Mouse (Mus musculus) olfactory bulb, adult 2 months (tissue): ENCODE results near the gene B4galt3. TPM values are rescaled to one million over a fixed set of nuclear protein-coding genes. Genes with fewer than 3 reads are reported as not detected.
A peak's percentile ranks its signal among the peaks of the same experiment; 100 is the strongest.
"Not testable (repeated sequence)": the region's sequence is repeated elsewhere in the genome, so short reads cannot be mapped to it uniquely, and the experiment has no call there.

ENCODE experiments used
- H3K27ac ChIP-seq: fragments of 200-500 bp; 2 replicates; pipeline ENCODE4 v1.5.1; 2012; ENCODE audit warnings: low read depth, low read length; ENCODE audit not compliant: insufficient read depth
- H3K4me1 ChIP-seq: fragments of 200-500 bp; 2 replicates; pipeline ENCODE4 v1.6.1; 2012; ENCODE audit warnings: low read length; ENCODE audit not compliant: control insufficient read depth, insufficient read depth
- H3K4me3 ChIP-seq: fragments of 200-500 bp; 2 replicates; pipeline ENCODE4 v1.5.1; 2012; ENCODE audit warnings: mild to moderate bottlenecking, low read depth, low read length, moderate library complexity; ENCODE audit not compliant: insufficient read depth
- CTCF ChIP-seq: fragments of 200-500 bp; IDR thresholded peaks from 2 replicates; pipeline ENCODE4 v1.5.1; 2012; ENCODE audit warnings: low read depth, mild to moderate bottlenecking, low read length, moderate library complexity; ENCODE audit not compliant: insufficient read depth
- POLR2A ChIP-seq: fragments of 200-500 bp; IDR thresholded peaks from 2 replicates; pipeline ENCODE4 v1.6.1; 2012; ENCODE audit warnings: mild to moderate bottlenecking, low read depth, low read length, moderate library complexity; ENCODE audit not compliant: insufficient read depth
- WGBS: fragments of 180-500 bp; shearing (Covaris S2); methylation state at CpG from one replicate; pipeline ENCODE4 v1.1.7; 2018; 5-methylcytosine and 5-hydroxymethylcytosine counted together
- polyA plus RNA-seq: library from polyadenylated mRNA; stranded (reverse); fragments of >200 nt; gene quantifications from 2 replicates; pipeline ENCODE4 v1.2.4, GENCODE M21; 2012; ENCODE audit warnings: low replicate concordance; ENCODE audit not compliant: missing spikeins, insufficient read depth, insufficient read length

Gene B4galt3
- polyA plus RNA-seq, 1 experiment, result not detected

DNA sequence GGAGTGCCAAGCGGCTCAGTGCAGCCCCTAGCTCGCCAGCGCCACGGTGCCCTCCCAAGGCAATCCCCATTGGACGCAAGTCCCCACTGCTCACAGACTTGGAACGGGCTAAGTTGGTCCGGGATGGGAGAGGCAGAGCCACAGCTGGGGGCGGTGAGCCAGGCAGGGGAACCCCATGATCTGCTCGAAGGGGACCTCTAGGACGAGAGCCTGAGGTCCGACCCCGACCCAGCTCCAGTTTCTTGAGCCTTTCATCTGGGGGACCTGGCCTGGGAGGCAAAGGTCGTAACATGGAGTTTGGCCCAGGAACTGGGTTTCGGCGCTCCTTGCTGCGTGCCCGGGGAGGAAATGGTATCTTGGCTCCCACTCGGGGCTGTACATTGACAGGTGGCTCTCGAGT, 16.4 kb downstream of the B4galt3 start:
- Histone ChIP-seq H3K27ac (no peak overlapping the region), H3K4me3 (peak overlapping the region; percentile 7), H3K4me1 (peaks cover 19% of the 10 kb centered on the region)
- TF ChIP-seq CTCF, result no peak
- TF ChIP-seq POLR2A, result no peak
- WGBS, result 87% methylated on average over 19 of the region's 19 CpGs

DNA sequence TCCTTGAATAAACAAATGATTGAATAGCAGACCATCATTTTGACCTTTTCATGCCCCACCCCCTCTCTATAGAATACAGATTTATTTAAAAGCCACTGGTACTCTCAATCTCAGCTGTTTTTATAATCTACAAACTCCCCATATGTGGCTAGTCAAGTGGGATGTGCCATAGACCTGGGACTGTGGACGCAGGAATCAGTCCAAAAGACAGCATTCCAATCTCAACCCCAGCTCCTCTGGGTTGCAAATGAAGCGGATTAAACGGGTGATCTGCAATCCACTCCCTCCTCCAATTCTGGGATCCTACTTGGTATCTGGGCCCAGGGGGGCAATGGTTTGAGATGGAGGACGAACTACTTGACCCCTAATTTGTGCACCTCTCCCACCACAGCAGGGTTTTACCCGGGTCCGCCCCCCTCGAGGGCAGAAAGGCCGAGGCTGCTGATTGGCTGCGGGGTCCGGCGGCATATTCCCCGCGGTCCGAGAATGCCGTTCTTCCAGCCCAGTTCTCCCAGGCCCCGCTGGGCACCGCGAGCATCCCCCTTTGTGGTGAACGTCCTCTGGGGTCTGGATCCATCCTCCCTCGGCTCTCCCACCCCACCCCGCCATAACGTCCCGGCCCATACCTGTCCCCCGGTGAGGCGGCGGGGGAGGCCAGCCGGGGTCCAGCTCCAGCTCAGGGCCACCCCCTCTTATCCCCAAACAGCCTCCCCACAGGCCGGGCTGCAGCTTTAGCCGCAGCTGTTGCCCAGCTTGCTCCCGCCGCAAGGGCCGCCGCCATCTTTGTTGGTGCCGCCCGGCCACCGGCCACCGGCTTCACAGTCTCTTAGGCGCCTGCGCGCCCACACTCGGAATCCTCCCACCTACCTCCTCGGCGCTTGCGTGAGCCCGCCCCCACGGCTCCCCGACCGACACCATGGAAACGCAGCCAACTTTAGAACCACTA, 17.3 kb downstream of the B4galt3 start, which contains the start of gene Usp21:
TSS of gene Usp21 (minus strand) at position 856 of the 946 bp plus-strand sequence.
- Histone ChIP-seq H3K27ac (peak within 1 kb of the TSS; percentile 71; the same call in 1 of the 2 replicates), H3K4me1 (peaks cover 16% of the 10 kb centered on the region), H3K4me3 (peak within 1 kb of the TSS; percentile 77)
- under 1% methylated on average over 49 of the region's 49 CpGs for WGBS
- TF ChIP-seq POLR2A (peak; percentile 84), CTCF (no peak)

DNA sequence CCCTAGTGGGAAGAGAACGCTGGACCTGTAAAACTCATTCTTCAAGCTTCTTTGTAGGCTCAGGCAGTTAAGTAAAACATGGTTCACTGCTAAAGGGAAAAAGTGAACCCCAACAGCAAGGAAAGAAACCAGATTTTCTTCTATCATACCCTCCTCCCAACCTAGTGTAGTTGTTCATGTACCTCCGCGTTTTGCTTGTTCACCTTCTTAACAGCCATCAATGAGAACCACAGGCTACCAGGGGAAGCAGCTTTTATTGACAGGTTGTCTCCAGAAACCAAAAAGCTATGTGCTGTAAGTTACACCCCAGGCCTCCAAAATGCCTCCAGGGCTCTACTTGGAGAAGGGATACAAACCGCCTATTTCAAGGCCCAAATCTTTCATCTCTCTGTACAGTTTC, 18.2 kb downstream of the B4galt3 start:
- Histone ChIP-seq H3K4me3 (no peak overlapping the region), H3K4me1 (peaks cover 16% of the 10 kb centered on the region), H3K27ac (no peak overlapping the region)
- TF ChIP-seq CTCF (no peak), POLR2A (no peak)
- whole genome bisulfite sequencing, result 68% methylated on average over 4 of the region's 4 CpGs

DNA sequence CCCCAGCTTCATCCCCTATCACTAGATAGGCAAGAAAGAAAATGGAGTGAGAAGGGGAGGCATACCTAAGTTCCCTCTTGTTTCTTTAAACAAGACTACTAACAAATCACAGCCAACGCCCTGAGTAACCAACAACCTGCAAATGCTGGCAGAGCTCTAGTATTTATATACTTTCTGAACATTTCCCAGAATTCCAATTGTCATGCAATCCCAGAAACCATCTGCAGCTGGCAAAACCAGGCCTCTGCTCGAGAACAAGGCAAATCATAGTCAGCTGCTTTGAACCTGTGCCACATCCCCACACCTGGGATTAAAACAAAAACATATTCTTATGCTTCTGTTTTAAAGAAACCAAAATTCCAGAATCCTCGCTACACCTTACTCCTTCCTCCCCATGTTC, 23.2 kb downstream of the B4galt3 start:
- Histone ChIP-seq H3K4me1 (no peaks in the 10 kb centered on the region), H3K4me3 (no peak overlapping the region), H3K27ac (no peak overlapping the region)
- WGBS, result 63% methylated on average over 3 of the region's 3 CpGs
- no peak for TF ChIP-seq POLR2A
- TF ChIP-seq CTCF, result no peak

DNA sequence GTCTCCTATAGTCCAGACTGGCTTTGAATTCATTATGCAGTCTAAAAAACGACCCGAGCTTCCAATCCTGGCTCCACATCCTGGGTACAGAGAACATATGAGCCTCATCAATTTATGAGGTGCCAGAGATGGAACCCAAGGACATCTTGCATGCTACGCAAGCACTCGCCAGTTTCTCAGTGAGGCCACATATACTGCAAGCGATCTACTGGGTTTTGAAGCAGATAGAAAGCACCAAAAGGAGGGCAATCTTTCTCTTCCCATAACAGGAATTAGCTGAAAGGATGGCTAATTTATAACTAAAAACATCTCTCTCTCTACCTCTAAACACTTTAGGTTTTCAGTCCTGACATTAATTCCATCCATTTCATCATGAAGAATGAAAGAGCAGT, 23.8 kb downstream of the B4galt3 start:
- H3K27ac ChIP-seq, result peak overlapping the region; percentile 99
- TF ChIP-seq POLR2A, result no peak
- peak overlapping the region; percentile 75 for H3K4me3 ChIP-seq
- no peaks in the 10 kb centered on the region for H3K4me1 ChIP-seq
- 21% methylated on average over 5 of the region's 5 CpGs for WGBS

DNA sequence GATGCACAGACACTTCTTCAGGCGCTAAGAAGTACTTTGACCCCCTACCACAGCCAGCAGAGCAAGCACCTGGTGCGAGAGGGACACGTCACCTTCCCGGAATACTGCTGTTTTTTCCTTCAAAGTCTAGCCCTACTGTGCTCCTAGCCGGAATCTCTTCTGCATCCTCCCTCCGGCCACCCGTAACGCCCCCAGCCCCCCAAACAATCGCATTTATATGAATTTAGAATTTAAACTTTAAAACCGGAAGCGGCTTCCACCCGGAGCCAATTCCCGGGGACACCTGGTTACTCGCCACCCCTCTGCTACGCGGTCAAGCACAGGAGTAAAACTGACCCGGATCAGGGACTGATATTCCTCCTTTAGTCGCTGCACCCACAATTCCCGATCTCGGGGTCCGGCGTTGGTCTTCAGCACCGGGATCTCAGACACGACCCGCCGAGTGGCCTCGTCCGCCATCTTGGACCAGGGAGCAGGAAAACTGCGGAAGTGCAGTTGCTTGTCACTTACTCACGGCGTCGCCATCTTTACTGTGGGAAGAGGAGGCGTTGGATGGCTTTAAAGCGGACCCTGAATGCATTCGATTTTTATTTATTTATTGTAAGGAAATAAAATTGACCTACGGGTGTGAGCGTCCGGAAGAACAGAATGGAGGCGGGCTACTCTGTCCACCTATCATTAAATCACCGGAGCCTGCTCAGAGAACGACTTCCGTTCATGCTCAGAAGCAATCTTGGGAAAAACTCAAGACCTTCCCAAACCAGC, 24.4 kb downstream of the B4galt3 start, which contains the start of gene Ufc1:
TSS of gene Ufc1 (minus strand) at position 727 of the 765 bp plus-strand sequence.
- no peaks in the 10 kb centered on the region for H3K4me1 ChIP-seq
- H3K27ac ChIP-seq, result peak within 1 kb of the TSS; percentile 99
- peak within 1 kb of the TSS; percentile 75 for H3K4me3 ChIP-seq
- WGBS, result under 1% methylated on average over 42 of the region's 42 CpGs
- TF ChIP-seq CTCF (no peak), POLR2A (peak; percentile 33; the same call in 1 of the 2 replicates)

DNA sequence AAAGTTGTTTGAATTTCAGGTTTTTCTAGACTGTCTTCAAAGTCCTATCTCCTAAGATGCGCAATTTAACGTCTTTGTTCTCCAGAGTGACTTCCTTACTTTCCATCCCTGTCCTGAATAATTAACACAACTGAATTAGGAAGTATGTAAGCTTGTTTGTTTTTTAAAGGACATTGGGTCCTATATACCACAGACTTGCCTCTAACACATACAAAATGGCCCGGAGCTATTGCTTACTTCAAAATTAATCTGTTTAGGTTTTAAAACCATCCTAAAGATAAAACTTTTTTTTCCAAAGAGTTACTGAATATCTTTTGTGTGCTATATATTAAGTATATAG, 24.9 kb downstream of the B4galt3 start:
- Histone ChIP-seq H3K4me1 (no peaks in the 10 kb centered on the region), H3K27ac (peak overlapping the region; percentile 99), H3K4me3 (peak overlapping the region; percentile 75)
- TF ChIP-seq POLR2A (no peak), CTCF (no peak)
- 16% methylated on average over 3 of the region's 3 CpGs for WGBS

DNA sequence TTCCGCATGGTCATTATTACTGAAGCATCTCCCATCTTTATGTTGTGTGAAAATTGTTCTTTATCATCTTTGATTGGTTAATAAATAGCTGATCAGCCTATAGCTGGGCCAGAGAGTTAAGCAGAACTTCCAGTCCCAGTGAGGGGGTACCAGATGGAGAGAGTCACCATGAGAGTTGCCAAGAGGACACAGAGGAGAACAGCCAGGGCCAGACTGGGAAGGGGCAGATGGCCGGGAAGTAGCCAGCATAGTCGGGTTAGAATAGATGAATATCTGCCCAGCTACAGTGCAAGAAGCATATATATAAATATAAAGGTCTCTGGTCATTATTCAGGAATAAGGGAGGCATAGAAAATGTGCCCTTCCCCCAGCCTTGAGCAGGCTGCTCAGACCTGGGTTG, 28.1 kb downstream of the B4galt3 start:
- 72% methylated on average over 3 of the region's 3 CpGs for WGBS
- TF ChIP-seq POLR2A, result no peak
- TF ChIP-seq CTCF, result no peak
- H3K4me3 ChIP-seq, result no peak overlapping the region
- no peak overlapping the region for H3K27ac ChIP-seq
- no peaks in the 10 kb centered on the region for H3K4me1 ChIP-seq

DNA sequence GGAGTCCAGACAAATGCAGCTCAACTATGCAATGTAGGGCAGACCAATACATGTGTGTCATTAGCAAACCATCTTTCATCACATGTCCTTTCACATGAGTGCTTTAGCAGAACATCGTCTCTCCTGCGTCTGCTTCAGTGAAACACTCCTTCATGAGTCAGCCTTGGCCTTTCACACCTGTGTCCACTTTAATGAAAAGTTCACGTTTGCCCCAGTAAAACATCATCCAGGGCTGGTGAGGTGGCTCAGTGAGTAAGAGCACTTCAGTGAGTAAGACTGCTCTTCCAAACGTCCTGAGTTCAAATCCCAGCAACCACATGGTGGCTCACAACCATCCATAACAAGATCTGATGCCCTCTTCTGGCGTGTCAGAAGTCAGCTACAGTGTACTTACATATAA, 36.0 kb downstream of the B4galt3 start:
- 66% methylated on average over 5 of the region's 5 CpGs for whole genome bisulfite sequencing
- not testable (repeated sequence) for H3K27ac ChIP-seq, H3K4me1 ChIP-seq, H3K4me3 ChIP-seq
